Mouse (Mus musculus) macrophage (primary cell): Measurements from ENCODE around the gene Vps50. TPM values are rescaled to one million over a fixed set of nuclear protein-coding genes. Genes with fewer than 3 reads are reported as not detected.

Source experiments
- H3K27ac ChIP-seq: fragments of 350-480 bp; formaldehyde crosslinking; 2 replicates; pipeline ENCODE4 v1.9.0; 2021
- H3K36me3 ChIP-seq: fragments of 350-480 bp; formaldehyde crosslinking; 2 replicates; pipeline ENCODE4 v1.9.0; 2021; ENCODE audit errors: inconsistent target
- H3K4me3 ChIP-seq: fragments of 350-480 bp; formaldehyde crosslinking; 2 replicates; pipeline ENCODE4 v1.9.0; 2021; ENCODE audit errors: inconsistent target
- H3K79me2 ChIP-seq: fragments of 350-480 bp; formaldehyde crosslinking; 2 replicates; pipeline ENCODE4 v1.9.0; 2021; ENCODE audit errors: inconsistent target
- WGBS: methylation state at CpG from one replicate; pipeline ENCODE4 v1.1.7; 2026; ENCODE audit warnings: inconsistent platforms; ENCODE audit not compliant: missing documents; 5-methylcytosine and 5-hydroxymethylcytosine counted together
- polyA plus RNA-seq: library from polyadenylated mRNA; stranded (reverse); fragments of 250-400 nt; gene quantifications from 3 replicates; pipeline ENCODE4 v1.2.4, GENCODE M21; 2018; ENCODE audit warnings: inconsistent platforms
- total RNA-seq, 78 experiments: library from RNA; depleted of rRNA; stranded (reverse); fragments of 250-400 nt; gene quantifications; 1 replicate in 9 of 78; 2 replicates in 24 of 78; 3 replicates in 43 of 78; 4 replicates in 2 of 78; pipeline ENCODE4 v1.2.4; 2018; ENCODE audit warnings: inconsistent platforms in 56 of 78

Vps50 gene
- total RNA-seq (2018; cell fraction: chromatin; rRNA removed) = 100 to 1,000 TPM in 21 of 26 experiments, 10 to 100 TPM in 5; 69.1 to 166 (median 125) TPM
- 10 to 100 TPM; 27.3 to 41.7 (median 34.9) TPM for total RNA-seq (2018; cell fraction: cytosol; rRNA removed)
- total RNA-seq (2018; cell fraction: nucleus; rRNA removed) = 100 to 1,000 TPM in 4 of 26 experiments, 10 to 100 TPM in 22; 44.8 to 108 (median 69.1) TPM
- 31.5 to 37.6 TPM (median 36.8 TPM) in 3 replicates for polyA plus RNA-seq

DNA sequence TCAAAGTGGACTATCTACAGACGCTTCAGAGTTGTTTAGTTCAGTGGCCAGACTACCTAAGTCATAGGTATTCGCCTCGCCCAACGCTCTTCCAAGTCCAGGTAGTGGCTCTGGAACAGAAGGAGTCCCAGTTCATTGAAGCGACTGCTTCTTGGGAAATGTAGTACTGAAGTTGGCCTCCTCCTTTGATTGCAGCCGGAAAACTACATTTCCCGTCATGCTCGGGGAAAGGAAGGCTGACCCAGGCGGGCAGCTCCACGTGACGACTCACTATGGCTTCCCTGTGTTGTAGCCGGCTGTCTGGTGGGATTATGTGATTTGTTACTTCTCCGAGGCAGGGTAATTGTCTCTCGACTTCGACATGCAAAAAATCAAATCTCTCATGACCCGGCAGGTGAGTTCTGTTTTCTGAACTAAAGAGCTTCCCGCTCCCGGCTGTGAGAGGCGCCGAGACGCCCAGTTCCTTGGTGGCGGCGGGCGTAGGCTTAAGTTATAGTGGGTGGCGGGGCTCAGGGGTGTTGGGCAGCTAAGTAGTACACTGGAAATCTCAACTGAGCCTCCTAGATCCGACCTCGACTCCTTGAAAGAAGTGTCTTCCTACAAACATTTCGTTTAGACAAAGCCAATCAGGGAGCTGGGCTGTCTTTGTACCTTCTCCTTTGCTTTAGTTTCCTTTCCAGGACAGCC is at the start of gene Vps50, which contains the start of gene Hepacam2:
Gene Vps50, plus strand, starts transcription at position 221 of the 687 bp plus-strand sequence.
Gene Hepacam2, minus strand, starts transcription at position 137 of the 687 bp plus-strand sequence.
- no peaks in the 10 kb centered on the region for H3K36me3 ChIP-seq
- H3K4me3 ChIP-seq = peak within 1 kb of the TSS; percentile 99
- 1% methylated on average over 28 of the region's 28 CpGs for WGBS
- H3K27ac ChIP-seq = peak within 1 kb of the TSS; percentile 69
- peaks cover 51% of the 10 kb centered on the region for H3K79me2 ChIP-seq

DNA sequence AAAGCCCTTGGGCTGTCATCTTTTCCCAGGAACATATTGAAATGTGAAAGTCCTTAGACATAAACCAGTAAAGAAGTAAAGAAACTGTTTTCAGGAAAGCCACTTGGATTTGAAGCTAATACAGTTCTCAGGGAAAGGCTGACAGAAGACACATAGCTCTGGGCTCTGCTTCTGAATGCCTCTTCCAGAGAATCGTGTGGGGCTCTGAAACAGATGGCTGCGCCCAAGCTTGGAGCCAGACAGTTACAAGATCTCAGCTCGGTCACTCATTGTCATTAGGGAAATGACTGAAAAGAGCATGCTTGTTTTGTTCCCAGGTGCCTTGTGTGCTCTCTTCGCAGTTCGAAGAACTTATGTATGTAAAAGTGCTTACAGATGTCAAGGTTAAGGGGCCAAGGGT is 43.8 kb upstream of the Vps50 start:
- no peaks in the 10 kb centered on the region for H3K36me3 ChIP-seq
- no peak overlapping the region for H3K4me3 ChIP-seq
- H3K79me2 ChIP-seq = no peaks in the 10 kb centered on the region
- 77% methylated on average over 5 of the region's 5 CpGs for WGBS
- H3K27ac ChIP-seq = no peak overlapping the region

DNA sequence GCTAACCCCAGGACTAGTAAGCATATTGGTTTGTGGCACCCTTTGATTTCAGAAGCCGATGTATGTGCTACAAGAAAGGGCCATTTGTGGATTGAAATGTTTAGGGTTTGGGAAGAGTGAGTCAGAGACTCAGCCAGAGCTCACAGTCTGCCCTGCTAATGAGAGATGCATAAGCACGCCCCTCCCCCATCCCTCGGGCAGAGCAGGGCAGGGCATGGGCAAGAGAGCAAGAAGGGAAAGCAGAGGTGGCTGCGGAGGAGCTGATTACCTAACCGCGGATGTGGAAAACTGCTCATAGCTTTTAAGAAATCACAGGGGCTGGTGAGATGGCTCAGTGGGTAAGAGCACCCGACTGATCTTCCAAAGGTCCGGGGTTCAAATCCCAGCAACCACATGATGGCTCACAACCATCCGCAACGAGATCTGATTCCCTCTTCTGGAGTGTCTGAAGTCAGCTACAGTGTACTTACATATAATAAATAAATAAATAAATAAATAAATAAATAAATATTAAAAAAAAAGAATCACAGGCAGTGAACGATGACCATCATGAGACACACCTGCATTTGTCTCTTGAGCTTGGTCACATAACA is 42.1 kb upstream of the Vps50 start:
- Histone ChIP-seq H3K36me3 (no peaks in the 10 kb centered on the region), H3K4me3 (no peak overlapping the region), H3K27ac (no peak overlapping the region), H3K79me2 (no peaks in the 10 kb centered on the region)
- WGBS = 54% methylated on average over 11 of the region's 11 CpGs

DNA sequence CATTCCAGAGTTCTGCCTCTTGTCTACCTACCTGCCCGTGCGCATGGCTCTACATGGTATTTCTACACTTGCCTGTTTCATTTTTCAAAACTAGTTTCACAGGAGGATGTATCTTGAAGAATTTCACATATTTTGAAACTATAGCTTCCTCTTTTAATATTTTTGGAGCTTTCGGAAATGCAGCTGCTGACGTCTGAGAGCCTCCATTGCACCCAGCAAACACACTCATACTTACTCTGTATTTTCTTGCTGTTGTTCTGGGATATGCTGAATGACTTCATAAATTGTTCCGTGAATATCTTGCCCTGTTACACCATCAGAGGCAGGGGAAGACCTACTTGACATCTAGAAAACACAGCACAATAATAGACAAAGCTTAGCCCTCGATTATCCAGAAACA is 35.2 kb upstream of the Vps50 start:
- H3K79me2 ChIP-seq = no peaks in the 10 kb centered on the region
- H3K4me3 ChIP-seq = no peak overlapping the region
- 46% methylated on average over 6 of the region's 6 CpGs for WGBS
- H3K27ac ChIP-seq = no peak overlapping the region
- no peaks in the 10 kb centered on the region for H3K36me3 ChIP-seq

DNA sequence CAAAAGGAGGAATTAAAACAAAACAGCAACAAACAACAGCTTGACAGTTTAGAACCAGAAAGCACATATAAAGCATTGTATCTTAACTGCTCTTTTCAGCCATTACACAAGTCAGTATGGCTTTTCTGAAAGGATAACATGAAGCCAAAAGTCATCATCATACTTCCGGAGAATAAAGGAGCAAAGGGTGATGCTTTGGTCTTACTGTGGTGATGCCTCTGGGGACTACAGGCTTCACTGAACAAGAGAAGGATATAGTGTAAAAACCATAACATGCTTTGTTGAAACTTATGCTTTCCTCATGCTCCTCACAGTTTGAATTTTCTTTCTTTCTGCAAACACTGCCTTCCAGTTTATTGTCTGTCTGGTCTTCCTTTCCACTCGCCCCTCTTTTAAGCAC is 34.6 kb upstream of the Vps50 start:
- no peaks in the 10 kb centered on the region for H3K36me3 ChIP-seq
- H3K27ac ChIP-seq = no peak overlapping the region
- WGBS = 88% methylated on average over 2 of the region's 2 CpGs
- H3K4me3 ChIP-seq = no peak overlapping the region
- H3K79me2 ChIP-seq = no peaks in the 10 kb centered on the region

DNA sequence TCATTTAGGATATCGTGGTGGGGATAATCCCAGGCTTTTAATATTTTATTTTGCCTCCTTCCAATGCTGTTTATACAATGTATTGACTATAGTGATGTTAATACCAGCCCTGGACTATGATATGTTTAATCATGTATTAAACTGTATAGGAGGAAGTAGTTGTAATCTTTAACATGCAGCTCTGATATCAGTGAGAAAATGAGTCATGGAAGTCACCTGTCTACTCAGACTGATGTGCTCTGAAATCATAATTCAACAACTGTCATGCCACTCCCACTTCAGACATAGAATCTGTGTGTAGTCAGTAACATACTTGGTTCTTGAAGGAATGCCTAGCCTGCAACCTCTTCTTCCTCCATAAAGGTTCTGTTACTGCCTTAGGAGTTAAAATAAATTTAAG is 29.6 kb upstream of the Vps50 start:
- no peak overlapping the region for H3K27ac ChIP-seq
- 22% methylated on average over 1 of the region's 1 CpGs for WGBS
- H3K4me3 ChIP-seq = no peak overlapping the region
- no peaks in the 10 kb centered on the region for H3K36me3 ChIP-seq
- H3K79me2 ChIP-seq = no peaks in the 10 kb centered on the region

DNA sequence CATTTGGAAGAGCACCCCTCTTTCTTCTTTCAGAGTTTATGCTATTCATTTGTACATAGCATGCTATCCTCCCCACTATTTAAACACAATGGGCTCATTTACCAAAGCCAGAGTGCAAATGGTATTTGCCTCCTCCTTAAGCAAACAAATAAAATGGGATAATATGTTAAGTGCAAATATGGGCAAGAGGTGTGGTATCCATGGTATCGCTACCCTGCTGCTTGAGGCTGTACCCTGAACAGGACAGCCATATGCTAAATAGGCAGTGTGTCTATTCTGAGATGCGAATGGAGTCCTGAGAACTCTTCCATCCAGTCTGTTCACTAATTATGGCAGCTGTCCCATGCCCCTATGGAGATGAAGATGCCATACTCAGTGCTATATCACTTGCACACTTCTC is 27.5 kb upstream of the Vps50 start:
- H3K4me3 ChIP-seq = no peak overlapping the region
- 100% methylated on average over 1 of the region's 2 CpGs for WGBS
- no peaks in the 10 kb centered on the region for H3K36me3 ChIP-seq
- no peak overlapping the region for H3K27ac ChIP-seq
- no peaks in the 10 kb centered on the region for H3K79me2 ChIP-seq

DNA sequence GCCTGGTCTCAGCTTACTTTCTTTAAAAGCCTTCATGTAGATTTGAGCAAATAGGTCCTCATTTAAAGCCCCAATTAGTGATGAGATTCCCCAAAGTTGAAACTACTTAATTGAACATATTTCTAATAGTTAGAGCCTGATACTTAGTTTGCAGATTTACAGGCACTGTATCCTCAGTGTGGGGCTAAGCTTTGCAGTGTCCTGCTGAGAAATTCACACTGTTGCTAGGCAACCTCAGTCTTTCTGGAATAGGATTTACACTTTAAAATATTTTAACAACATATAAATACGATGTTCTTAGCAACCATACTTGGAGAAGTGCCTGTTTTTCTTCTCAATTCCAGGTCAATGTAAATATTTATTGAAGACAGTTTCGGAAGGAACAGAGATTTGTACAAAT is 21.9 kb upstream of the Vps50 start:
- Histone ChIP-seq H3K36me3 (no peaks in the 10 kb centered on the region), H3K79me2 (no peaks in the 10 kb centered on the region), H3K27ac (no peak overlapping the region), H3K4me3 (no peak overlapping the region)
- 83% methylated on average over 2 of the region's 2 CpGs for WGBS

DNA sequence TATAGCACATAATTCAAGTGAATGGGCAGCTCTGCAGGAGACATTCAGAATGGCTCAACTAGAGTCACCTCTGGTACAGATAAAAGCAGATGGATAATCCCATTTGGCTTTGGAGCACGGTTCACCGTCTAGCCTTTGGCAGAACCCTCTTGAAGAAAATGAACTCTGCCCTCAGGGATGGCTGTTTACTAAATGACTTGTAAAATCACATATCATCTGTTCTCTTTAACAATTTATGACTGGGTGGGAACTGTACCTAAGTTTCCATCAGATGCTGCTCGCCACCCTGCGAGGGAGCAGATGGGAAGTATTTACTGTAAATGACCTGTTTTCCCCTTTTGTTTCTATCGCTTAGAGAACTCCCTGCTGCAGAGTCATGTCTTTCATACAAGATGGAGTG is 18.3 kb upstream of the Vps50 start:
- Histone ChIP-seq H3K79me2 (no peaks in the 10 kb centered on the region), H3K27ac (no peak overlapping the region), H3K4me3 (no peak overlapping the region), H3K36me3 (no peaks in the 10 kb centered on the region)
- 91% methylated on average over 5 of the region's 5 CpGs for WGBS

DNA sequence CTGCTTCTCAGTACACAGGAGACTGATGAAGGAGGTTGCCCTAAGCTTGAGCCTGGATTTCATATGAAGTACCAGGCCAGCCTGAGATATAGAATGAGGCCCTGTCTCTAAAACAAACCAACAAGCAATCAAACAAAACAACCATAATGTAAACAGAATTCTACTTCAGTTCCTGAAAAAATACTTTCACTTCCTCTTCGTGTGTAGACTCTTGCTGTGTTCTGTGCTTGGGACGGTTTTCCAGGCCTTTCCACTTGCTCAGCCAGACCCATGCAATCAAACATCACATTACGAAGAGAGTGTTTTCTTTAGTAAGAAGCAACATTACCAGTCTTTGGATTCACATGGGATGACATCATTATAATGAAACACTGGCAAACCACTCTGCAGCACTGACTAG is 16.5 kb upstream of the Vps50 start:
- no peak overlapping the region for H3K4me3 ChIP-seq
- 15% methylated on average over 3 of the region's 3 CpGs for WGBS
- H3K27ac ChIP-seq = 0 out of 2 replicates have a peak overlapping the region, but pooled peaks have one; percentile 5
- H3K36me3 ChIP-seq = no peaks in the 10 kb centered on the region
- no peaks in the 10 kb centered on the region for H3K79me2 ChIP-seq

DNA sequence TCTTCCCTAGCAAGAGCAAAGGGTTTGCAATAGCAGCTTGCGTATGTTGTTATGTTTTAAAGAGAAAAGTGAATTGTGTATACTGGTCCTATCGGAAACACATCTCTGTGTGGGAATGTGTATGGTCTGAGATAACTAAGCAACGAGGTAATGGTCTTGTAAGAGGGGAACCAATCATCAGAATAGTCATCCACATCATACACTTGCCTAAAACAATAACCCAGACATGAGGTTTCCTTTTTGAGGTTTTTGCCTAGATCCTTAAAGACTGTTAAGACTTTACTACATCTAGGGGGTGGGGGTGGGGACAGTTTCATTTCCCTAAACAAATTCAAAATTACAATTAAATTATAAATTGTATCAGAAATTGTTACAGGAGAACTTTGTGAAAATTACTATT is 13.0 kb upstream of the Vps50 start:
- 47% methylated on average over 3 of the region's 3 CpGs for WGBS
- Histone ChIP-seq H3K79me2 (no peaks in the 10 kb centered on the region), H3K4me3 (no peak overlapping the region), H3K27ac (no peak overlapping the region), H3K36me3 (no peaks in the 10 kb centered on the region)

DNA sequence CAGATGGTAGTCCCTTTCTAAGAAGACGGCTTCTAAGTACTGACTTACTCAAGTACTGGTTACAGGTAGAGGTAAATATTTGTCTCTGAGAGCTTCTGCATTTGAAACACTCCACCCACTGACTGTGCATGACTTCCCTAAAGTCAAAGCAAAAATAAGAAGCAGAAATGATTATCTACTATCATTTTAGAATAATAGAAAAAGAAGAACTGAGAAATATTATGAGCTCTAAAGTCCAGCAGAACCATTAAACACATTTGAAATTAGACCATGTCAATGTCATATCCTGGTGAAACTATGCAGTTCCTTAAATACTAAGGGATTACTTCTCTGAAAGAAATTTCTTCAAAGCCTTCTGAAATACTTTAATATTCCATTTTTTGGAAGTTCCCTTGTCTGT is 10.8 kb upstream of the Vps50 start:
- Histone ChIP-seq H3K36me3 (no peaks in the 10 kb centered on the region), H3K79me2 (no peaks in the 10 kb centered on the region), H3K4me3 (no peak overlapping the region), H3K27ac (no peak overlapping the region)
- 42% methylated on average over 1 of the region's 1 CpGs for WGBS

DNA sequence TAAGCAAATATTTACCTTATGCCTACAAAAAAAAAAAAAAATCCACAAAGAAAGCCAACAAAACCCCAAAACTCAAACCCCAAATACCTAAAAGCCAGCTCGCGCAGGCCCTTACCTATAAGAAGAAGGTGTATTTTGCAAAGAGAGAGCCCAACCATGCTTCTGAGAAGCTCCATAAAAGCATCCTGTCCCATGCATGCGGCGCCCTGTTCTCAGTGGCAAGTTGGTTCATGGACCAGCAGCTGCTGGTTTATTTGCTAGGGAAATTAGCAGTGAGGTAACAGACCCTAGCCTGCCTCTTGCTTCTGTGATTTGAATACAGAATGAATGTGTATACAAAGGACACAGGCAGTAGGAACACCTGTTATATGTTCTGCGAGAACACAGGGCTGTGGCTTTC is 3.9 kb upstream of the Vps50 start:
- Histone ChIP-seq H3K4me3 (no peak overlapping the region), H3K27ac (no peak overlapping the region), H3K79me2 (peaks cover 11% of the 10 kb centered on the region), H3K36me3 (no peaks in the 10 kb centered on the region)
- 91% methylated on average over 5 of the region's 5 CpGs for WGBS

DNA sequence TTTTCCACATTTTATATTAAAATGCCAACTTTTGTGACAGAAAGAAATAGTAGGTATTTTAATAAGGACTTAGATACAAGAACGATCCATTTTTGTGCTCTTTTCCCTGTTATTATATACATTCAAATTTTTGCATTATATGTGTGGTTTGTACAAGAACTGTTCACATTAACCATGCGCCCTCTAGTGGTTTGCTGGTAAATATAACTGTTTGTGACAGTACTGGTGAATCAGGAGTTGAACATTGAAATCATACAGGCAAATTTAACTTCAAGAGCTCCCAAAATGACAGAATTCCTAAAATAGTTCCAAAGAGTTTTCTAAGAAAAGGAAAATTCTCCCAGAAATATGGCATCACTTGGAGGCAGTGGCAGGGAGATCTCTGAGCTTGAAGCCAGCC is 2.0 kb upstream of the Vps50 start:
- no peak overlapping the region for H3K4me3 ChIP-seq
- no peak overlapping the region for H3K27ac ChIP-seq
- H3K36me3 ChIP-seq = no peaks in the 10 kb centered on the region
- 0% methylated on average over 2 of the region's 2 CpGs for WGBS
- H3K79me2 ChIP-seq = peaks cover 30% of the 10 kb centered on the region

DNA sequence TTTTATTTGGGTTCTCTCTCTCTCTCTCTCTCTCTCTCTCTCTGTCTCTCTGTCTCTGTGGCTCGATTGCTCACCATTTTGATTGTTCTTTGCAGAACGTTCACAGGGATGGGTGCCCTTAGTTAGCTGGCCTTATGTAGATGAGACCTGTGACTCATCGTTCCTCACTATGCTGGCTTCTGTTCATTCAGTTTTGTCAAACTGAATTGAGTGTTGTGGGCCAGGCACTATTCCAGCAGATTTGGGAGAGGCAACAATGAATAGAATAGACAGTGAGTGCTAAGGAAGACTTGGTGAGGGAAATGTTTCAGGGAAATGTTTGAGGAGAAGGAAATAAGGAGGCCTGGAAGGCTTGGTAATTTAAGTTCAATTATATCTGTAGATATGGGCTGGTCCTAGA is 2.1 kb downstream of the Vps50 start:
- Histone ChIP-seq H3K4me3 (no peak overlapping the region), H3K79me2 (peaks cover 71% of the 10 kb centered on the region), H3K27ac (no peak overlapping the region), H3K36me3 (peaks cover 6% of the 10 kb centered on the region; the same call in 1 of the 2 replicates)
- 57% methylated on average over 2 of the region's 3 CpGs for WGBS
